Mouse (Mus musculus) forebrain, embryonic 15.5 days (tissue): ENCODE data around the gene Ttll5. TPM values are rescaled to one million over a fixed set of nuclear protein-coding genes. Genes with fewer than 3 reads are reported as not detected.

Experiments used
- ATAC-seq: fragments of 200-750 bp; cut with Nextera tagmentation; replicated peaks from 2 replicates; pipeline ENCODE4 v1.8.0; 2017; ENCODE audit warnings: mild to moderate bottlenecking, moderate TSS enrichment, moderate library complexity
- H3K27ac ChIP-seq: fragments of 300-500 bp; sonication (generic); replicated peaks from 2 replicates; pipeline ENCODE4 v1.5.1; 2015; ENCODE audit warnings: mild to moderate bottlenecking, inconsistent platforms
- H3K27me3 ChIP-seq: fragments of 300-500 bp; sonication (generic); 2 replicates; pipeline ENCODE4 v1.6.1; 2015; ENCODE audit warnings: inconsistent platforms
- H3K36me3 ChIP-seq: fragments of 300-500 bp; sonication (generic); 2 replicates; pipeline ENCODE4 v1.6.1; 2015; ENCODE audit warnings: mild to moderate bottlenecking, inconsistent platforms
- H3K4me1 ChIP-seq: fragments of 300-500 bp; sonication (generic); 2 replicates; pipeline ENCODE4 v1.6.1; 2015; ENCODE audit warnings: inconsistent platforms
- H3K4me2 ChIP-seq: fragments of 300-500 bp; sonication (generic); replicated peaks from 2 replicates; pipeline ENCODE4 v1.6.1; 2015; ENCODE audit warnings: mild to moderate bottlenecking, inconsistent platforms
- H3K4me3 ChIP-seq: fragments of 300-500 bp; sonication (generic); 2 replicates; pipeline ENCODE4 v1.5.1; 2015; ENCODE audit warnings: mild to moderate bottlenecking, inconsistent platforms
- H3K9ac ChIP-seq: fragments of 300-500 bp; sonication (generic); replicated peaks from 2 replicates; pipeline ENCODE4 v1.6.1; 2015; ENCODE audit warnings: mild to moderate bottlenecking, inconsistent platforms
- H3K9me3 ChIP-seq: fragments of 300-500 bp; sonication (generic); 2 replicates; pipeline ENCODE4 v1.6.1; 2016; ENCODE audit warnings: inconsistent platforms
- WGBS: fragments of 180-500 bp; shearing (Covaris S2); methylation state at CpG from one replicate; pipeline ENCODE4 v1.1.7; 2015; ENCODE audit warnings: mixed read lengths; 5-methylcytosine and 5-hydroxymethylcytosine counted together
- polyA plus RNA-seq: library from polyadenylated mRNA; unstranded; fragments of >200 nt; fragmentation: Nextera tagmentation; extraction: Ambion mirVana; gene quantifications from 2 replicates; pipeline ENCODE4 v1.2.1, GENCODE M21; 2015

Gene Ttll5
- polyA plus RNA-seq, 1 experiment from 2014 or later = 15.4 TPM

- H3K4me3 ChIP-seq = no peak overlapping the region
- no peak overlapping the region for H3K9ac ChIP-seq
- no peaks in the 10 kb centered on the region for H3K9me3 ChIP-seq
- no peaks in the 10 kb centered on the region for H3K36me3 ChIP-seq
- no peak for ATAC-seq
- H3K4me1 ChIP-seq = 0 out of 2 replicates have a peak, but pooled peaks cover 3% of the 10 kb centered on the region
- WGBS = 86% methylated on average over 4 of the region's 4 CpGs
- no peaks in the 10 kb centered on the region for H3K27me3 ChIP-seq
- no peak overlapping the region for H3K27ac ChIP-seq
- no peak overlapping the region for H3K4me2 ChIP-seq
These were observed 198.8 kb downstream of the Ttll5 start for GRCm38 (mm10) chr12:86023081-86023871.

- H3K27me3 ChIP-seq = no peaks in the 10 kb centered on the region
- no peaks in the 10 kb centered on the region for H3K36me3 ChIP-seq
- H3K9me3 ChIP-seq = no peaks in the 10 kb centered on the region
- 0 out of 2 replicates have a peak, but pooled peaks cover 3% of the 10 kb centered on the region for H3K4me1 ChIP-seq
- no peak overlapping the region for H3K4me2 ChIP-seq
- H3K9ac ChIP-seq = no peak overlapping the region
- ATAC-seq = no peak
- WGBS = 37% methylated on average over 4 of the region's 4 CpGs
- H3K27ac ChIP-seq = no peak overlapping the region
- no peak overlapping the region for H3K4me3 ChIP-seq
These were observed 200.0 kb downstream of the Ttll5 start for GRCm38 (mm10) chr12:86024426-86024825.

- Histone ChIP-seq H3K4me2 (no peak overlapping the region), H3K9me3 (no peaks in the 10 kb centered on the region), H3K27me3 (no peaks in the 10 kb centered on the region), H3K36me3 (no peaks in the 10 kb centered on the region), H3K4me3 (no peak overlapping the region), H3K27ac (no peak overlapping the region), H3K4me1 (0 out of 2 replicates have a peak, but pooled peaks cover 3% of the 10 kb centered on the region), H3K9ac (no peak overlapping the region)
- 88% methylated on average over 6 of the region's 6 CpGs for WGBS
- no peak for ATAC-seq
These were observed 201.0 kb downstream of the Ttll5 start for GRCm38 (mm10) chr12:86025480-86025879.

GRCm38 (mm10) chr12:86027000-86027399 lies 202.5 kb downstream of the Ttll5 start:
- no peak overlapping the region for H3K27ac ChIP-seq
- WGBS = 54% methylated on average over 5 of the region's 5 CpGs
- no peaks in the 10 kb centered on the region for H3K9me3 ChIP-seq
- no peaks in the 10 kb centered on the region for H3K36me3 ChIP-seq
- no peak overlapping the region for H3K4me3 ChIP-seq
- ATAC-seq = no peak; the same call in 1 of the 2 replicates
- no peak overlapping the region for H3K4me2 ChIP-seq
- H3K27me3 ChIP-seq = no peaks in the 10 kb centered on the region
- H3K9ac ChIP-seq = no peak overlapping the region
- H3K4me1 ChIP-seq = 0 out of 2 replicates have a peak, but pooled peaks cover 3% of the 10 kb centered on the region

- Histone ChIP-seq H3K27ac (no peak overlapping the region), H3K4me1 (0 out of 2 replicates have a peak, but pooled peaks cover 3% of the 10 kb centered on the region), H3K36me3 (no peaks in the 10 kb centered on the region), H3K9ac (no peak overlapping the region), H3K9me3 (no peaks in the 10 kb centered on the region), H3K27me3 (no peaks in the 10 kb centered on the region), H3K4me3 (no peak overlapping the region), H3K4me2 (no peak overlapping the region)
- 71% methylated on average over 1 of the region's 1 CpGs for WGBS
- no peak for ATAC-seq
These were observed 203.3 kb downstream of the Ttll5 start for GRCm38 (mm10) chr12:86027747-86028146.

GRCm38 (mm10) chr12:86030932-86031331 lies 206.5 kb downstream of the Ttll5 start:
- no peak overlapping the region for H3K9ac ChIP-seq
- H3K9me3 ChIP-seq = no peaks in the 10 kb centered on the region
- H3K36me3 ChIP-seq = no peaks in the 10 kb centered on the region
- 0 out of 2 replicates have a peak, but pooled peaks cover 3% of the 10 kb centered on the region for H3K4me1 ChIP-seq
- no peak for ATAC-seq
- H3K27me3 ChIP-seq = no peaks in the 10 kb centered on the region
- WGBS = 87% methylated on average over 5 of the region's 5 CpGs
- H3K4me2 ChIP-seq = no peak overlapping the region
- no peak overlapping the region for H3K4me3 ChIP-seq
- H3K27ac ChIP-seq = no peak overlapping the region

GRCm38 (mm10) chr12:86035586-86035985 lies 211.1 kb downstream of the Ttll5 start:
- H3K9ac ChIP-seq = no peak overlapping the region

GRCm38 (mm10) chr12:86036368-86037166 lies 212.1 kb downstream of the Ttll5 start:
- H3K4me2 ChIP-seq = no peak overlapping the region
- no peak overlapping the region for H3K9ac ChIP-seq
- 41% methylated on average over 9 of the region's 9 CpGs for WGBS
- H3K9me3 ChIP-seq = no peaks in the 10 kb centered on the region
- no peak overlapping the region for H3K4me3 ChIP-seq
- H3K36me3 ChIP-seq = no peaks in the 10 kb centered on the region
- no peak for ATAC-seq
- H3K4me1 ChIP-seq = 0 out of 2 replicates have a peak, but pooled peaks cover 6% of the 10 kb centered on the region
- no peak overlapping the region for H3K27ac ChIP-seq
- H3K27me3 ChIP-seq = no peaks in the 10 kb centered on the region

More at GRCm38 (mm10) chr12:86035586-86035985, 211.1 kb downstream of the Ttll5 start:
- H3K36me3 ChIP-seq = no peaks in the 10 kb centered on the region
- no peaks in the 10 kb centered on the region for H3K27me3 ChIP-seq
- no peaks in the 10 kb centered on the region for H3K9me3 ChIP-seq
- no peak for ATAC-seq
- no peak overlapping the region for H3K4me3 ChIP-seq
- H3K4me2 ChIP-seq = no peak overlapping the region
- 0 out of 2 replicates have a peak, but pooled peaks cover 6% of the 10 kb centered on the region for H3K4me1 ChIP-seq
- H3K27ac ChIP-seq = no peak overlapping the region

- no peaks in the 10 kb centered on the region for H3K27me3 ChIP-seq
- H3K4me2 ChIP-seq = no peak overlapping the region
- H3K27ac ChIP-seq = 0 out of 2 replicates have a peak overlapping the region, but pooled peaks have one; percentile 5
- H3K9me3 ChIP-seq = no peaks in the 10 kb centered on the region
- H3K4me1 ChIP-seq = 0 out of 2 replicates have a peak, but pooled peaks cover 6% of the 10 kb centered on the region
- no peak overlapping the region for H3K9ac ChIP-seq
- no peak for ATAC-seq
- no peaks in the 10 kb centered on the region for H3K36me3 ChIP-seq
- no peak overlapping the region for H3K4me3 ChIP-seq
- WGBS = 34% methylated on average over 12 of the region's 12 CpGs
These were observed 212.9 kb downstream of the Ttll5 start for GRCm38 (mm10) chr12:86037235-86037921.

- ATAC-seq = no peak
- Histone ChIP-seq H3K27ac (no peak overlapping the region), H3K36me3 (no peaks in the 10 kb centered on the region), H3K9ac (no peak overlapping the region), H3K4me2 (no peak overlapping the region), H3K4me1 (0 out of 2 replicates have a peak, but pooled peaks cover 6% of the 10 kb centered on the region), H3K9me3 (no peaks in the 10 kb centered on the region), H3K4me3 (no peak overlapping the region), H3K27me3 (no peaks in the 10 kb centered on the region)
- 89% methylated on average over 5 of the region's 5 CpGs for WGBS
These were observed 214.6 kb downstream of the Ttll5 start for GRCm38 (mm10) chr12:86039078-86039477.

GRCm38 (mm10) chr12:86039751-86040150 lies 215.3 kb downstream of the Ttll5 start:
- Histone ChIP-seq H3K9me3 (no peaks in the 10 kb centered on the region), H3K27me3 (no peaks in the 10 kb centered on the region), H3K4me1 (0 out of 2 replicates have a peak, but pooled peaks cover 6% of the 10 kb centered on the region), H3K27ac (no peak overlapping the region), H3K9ac (no peak overlapping the region), H3K4me2 (no peak overlapping the region), H3K36me3 (no peaks in the 10 kb centered on the region), H3K4me3 (no peak overlapping the region)
- ATAC-seq = no peak
- 86% methylated on average over 6 of the region's 6 CpGs for WGBS
